Mouse (Mus musculus) retina, postnatal 7 days (tissue): Measurements from ENCODE around the gene Sox6.
A peak's percentile ranks its signal among the peaks of the same experiment; 100 is the strongest.

Experiments
- DNase-seq: peaks from one replicate; pipeline ENCODE4 v3.0.0-alpha.2; 2012; ENCODE audit warnings: low read depth, low spot score

Gene Sox6

GRCm38 (mm10) chr7:115565060-115565426 is 473.6 kb downstream of the Sox6 start:
- no peak for DNase-seq

- DNase-seq: no peak
Observed at GRCm38 (mm10) chr7:115564359-115565059, 474.1 kb downstream of the Sox6 start.

- no peak for DNase-seq
Observed at GRCm38 (mm10) chr7:115556677-115557076, 481.9 kb downstream of the Sox6 start.

- no peak for DNase-seq
Observed at GRCm38 (mm10) chr7:115550197-115550804, 488.3 kb downstream of the Sox6 start.

- DNase-seq: no peak
Observed at GRCm38 (mm10) chr7:115549670-115550069, 488.9 kb downstream of the Sox6 start.

- no peak for DNase-seq
Observed at GRCm38 (mm10) chr7:115545585-115546374, 492.8 kb downstream of the Sox6 start.

GRCm38 (mm10) chr7:115543596-115543995 is 495.0 kb downstream of the Sox6 start:
- no peak for DNase-seq

- DNase-seq: no peak
Observed at GRCm38 (mm10) chr7:115540261-115540660, 498.3 kb downstream of the Sox6 start.

- no peak for DNase-seq
Observed at GRCm38 (mm10) chr7:115539003-115539402, 499.6 kb downstream of the Sox6 start.

- no peak for DNase-seq
Observed at GRCm38 (mm10) chr7:115537636-115538035, 501.0 kb downstream of the Sox6 start.

GRCm38 (mm10) chr7:115536521-115536920 is 502.1 kb downstream of the Sox6 start:
- DNase-seq: no peak

GRCm38 (mm10) chr7:115531875-115532274 is 506.7 kb downstream of the Sox6 start:
- no peak for DNase-seq

- no peak for DNase-seq
Observed at GRCm38 (mm10) chr7:115531217-115531616, 507.4 kb downstream of the Sox6 start.

GRCm38 (mm10) chr7:115517701-115518100 is 520.9 kb downstream of the Sox6 start:
- no peak for DNase-seq

- peak; percentile 17 for DNase-seq
Observed at GRCm38 (mm10) chr7:115513681-115514080, 524.9 kb downstream of the Sox6 start.

- DNase-seq: no peak
Observed at GRCm38 (mm10) chr7:115511777-115512176, 526.8 kb downstream of the Sox6 start.

- no peak for DNase-seq
Observed at GRCm38 (mm10) chr7:115511091-115511490, 527.5 kb downstream of the Sox6 start.

GRCm38 (mm10) chr7:115510045-115510444 is 528.6 kb downstream of the Sox6 start:
- DNase-seq: no peak

GRCm38 (mm10) chr7:115506385-115506784 is 532.2 kb downstream of the Sox6 start:
- DNase-seq: no peak

- no peak for DNase-seq
Observed at GRCm38 (mm10) chr7:115501497-115501896, 537.1 kb downstream of the Sox6 start.

- DNase-seq: no peak
Observed at GRCm38 (mm10) chr7:115500825-115501224, 537.8 kb downstream of the Sox6 start.

- DNase-seq: no peak
Observed at GRCm38 (mm10) chr7:115500170-115500569, 538.4 kb downstream of the Sox6 start.

- no peak for DNase-seq
Observed at GRCm38 (mm10) chr7:115491721-115492120, 546.9 kb downstream of the Sox6 start.
